9 mouse cellular contexts compared by ENCODE assay signal in the genomic region with DNA sequence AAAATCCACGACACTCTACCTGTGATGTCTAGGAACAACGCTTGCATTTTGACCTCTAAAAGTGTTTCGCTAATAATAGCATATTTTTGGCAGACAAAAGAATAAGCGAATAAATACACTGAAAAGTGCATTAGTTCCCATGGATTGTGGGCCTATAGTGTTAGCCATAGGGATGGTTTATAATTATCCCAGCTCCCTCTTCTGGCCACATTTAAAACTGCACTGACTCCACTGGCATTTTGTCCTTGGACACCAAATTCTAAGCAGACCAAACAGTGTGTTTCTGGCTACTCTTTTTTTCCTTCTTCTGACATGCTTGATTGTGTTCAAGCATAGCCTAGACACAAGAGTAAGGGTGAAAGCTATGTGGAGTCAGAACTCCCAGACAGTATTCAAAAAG.
DNase-seq lines count a peak whose midpoint lies in the region; ATAC-seq lines count a peak whose summit lies in the region.
"Had no signal": no experiment of that assay in that cellular context is flagged by ENCODE, and none has a peak within 500 bp of the region (broad histone marks: within the 10 kb centered on the region; RNA-seq: fewer than 3 reads in every experiment).

No protein-coding gene starts in this region.

- no peaks in the 10 kb centered on the region for H3K36me3 ChIP-seq in heart, embryonic 12.5 days
- H3K36me3 ChIP-seq in midbrain, embryonic 14.5 days (ENCODE audit: control insufficient read depth, insufficient read depth, low read length): no peaks in the 10 kb centered on the region
- H3K36me3 ChIP-seq: neural tube, embryonic 12.5 days had no signal

- no peaks in the 10 kb centered on the region for H3K4me1 ChIP-seq in heart, embryonic 12.5 days (replicated peaks)
- H3K4me1 ChIP-seq in midbrain, embryonic 14.5 days (ENCODE audit: control insufficient read depth, insufficient read depth, low read length): no peaks in the 10 kb centered on the region
- H3K4me1 ChIP-seq: neural tube, embryonic 12.5 days had no signal

- H3K27me3 ChIP-seq in heart, embryonic 12.5 days (replicated peaks): no peaks in the 10 kb centered on the region
- no peaks in the 10 kb centered on the region for H3K27me3 ChIP-seq in midbrain, embryonic 14.5 days (ENCODE audit: control insufficient read depth, insufficient read depth, low read length)
- H3K27me3 ChIP-seq: neural tube, embryonic 12.5 days had no signal

- no peak overlapping the region for H3K4me2 ChIP-seq in heart, embryonic 12.5 days
- H3K4me2 ChIP-seq in midbrain, embryonic 14.5 days (ENCODE audit: low read length): no peak overlapping the region
- H3K4me2 ChIP-seq: neural tube, embryonic 12.5 days had no signal

- 47% methylated on average over 4 of the region's 4 CpGs for WGBS in heart, embryonic 12.5 days
- 49% methylated on average over 4 of the region's 4 CpGs for WGBS in midbrain, embryonic 14.5 days

- no peak overlapping the region for H3K9ac ChIP-seq in heart, embryonic 12.5 days
- no peak overlapping the region for H3K9ac ChIP-seq in midbrain, embryonic 14.5 days (replicated peaks; ENCODE audit: low read length)
- H3K9ac ChIP-seq: neural tube, embryonic 12.5 days had no signal

- peak; percentile 20 to 81 for DNase-seq in heart, adult 18-20 months
- peak; percentile 39 to 56 for DNase-seq in adrenal gland, adult 18-20 months (ENCODE audit: low spot score in 2 of 2)
- peak; percentile 84 for DNase-seq in embryo, embryonic 10.5 days (ENCODE audit: low spot score)
- peak; percentile 66 for DNase-seq in heart, postnatal 4 days
- peak; percentile 51 to 79 for DNase-seq in layer of hippocampus, postnatal 14 days (ENCODE audit: low spot score in 2 of 2)
- DNase-seq in midbrain, embryonic 14.5 days: peak; percentile 90

- no peak overlapping the region for H3K4me3 ChIP-seq in heart, embryonic 12.5 days
- H3K4me3 ChIP-seq in midbrain, embryonic 14.5 days (replicated peaks; ENCODE audit: low read depth, low read length): no peak overlapping the region
- H3K4me3 ChIP-seq: neural tube, embryonic 12.5 days had no signal

- H3K27ac ChIP-seq in heart, embryonic 12.5 days (ENCODE audit: poor library complexity, severe bottlenecking): no peak overlapping the region
- no peak overlapping the region for H3K27ac ChIP-seq in midbrain, embryonic 14.5 days (replicated peaks; ENCODE audit: low read depth, low read length)
- H3K27ac ChIP-seq: neural tube, embryonic 12.5 days had no signal

- ATAC-seq in heart, embryonic 12.5 days (ENCODE audit: insufficient number of reproducible peaks, low FRiP score): no peak
- peak; percentile 67; the same call in 1 of the 2 replicates for ATAC-seq in midbrain, embryonic 14.5 days (ENCODE audit: low FRiP score, low TSS enrichment)
- no peak for ATAC-seq in monocyte, adult 5-6 weeks (replicated peaks; ENCODE audit: insufficient number of reproducible peaks, low FRiP score, low TSS enrichment, poor library complexity, severe bottlenecking)

- no peaks in the 10 kb centered on the region for H3K9me3 ChIP-seq in heart, embryonic 12.5 days (replicated peaks)
- H3K9me3 ChIP-seq in midbrain, embryonic 14.5 days (ENCODE audit: control insufficient read depth, low read length): no peaks in the 10 kb centered on the region
- H3K9me3 ChIP-seq: neural tube, embryonic 12.5 days had no signal
